Mouse (Mus musculus): ENCODE data around the gene Susd6. TPM values are rescaled to one million over a fixed set of nuclear protein-coding genes. Genes with fewer than 3 reads are reported as not detected.
A peak's percentile ranks its signal among the peaks of the same experiment; 100 is the strongest.

Susd6 gene
- polyA plus RNA-seq, 1 experiment from 2014 or later = 13.8 TPM

DNA sequence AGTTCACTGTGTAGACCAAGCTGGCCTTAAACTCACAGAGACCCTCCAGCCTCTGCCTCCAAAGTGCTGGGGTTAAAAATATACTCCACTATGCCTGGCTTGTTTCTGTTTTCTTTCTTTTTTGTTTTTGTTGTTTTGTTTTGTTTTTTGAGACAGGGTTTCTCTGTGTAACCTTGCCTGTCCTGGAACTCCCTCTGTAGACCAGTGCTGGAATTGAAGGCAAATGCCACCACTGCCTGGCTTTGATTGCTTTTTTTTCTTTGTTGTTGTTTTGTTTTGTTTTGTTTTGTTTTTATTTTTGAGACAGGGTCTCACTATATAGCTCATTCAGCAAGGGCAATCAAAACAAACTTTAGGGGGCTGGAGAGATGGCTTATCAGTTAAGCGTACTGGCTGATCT, 11.1 kb downstream of the Susd6 start:
- WGBS = 98% methylated on average over 1 of the region's 1 CpGs
- no peak overlapping the region for H3K4me2 ChIP-seq
- no peak overlapping the region for H3K27ac ChIP-seq
- no peak overlapping the region for H3K4me3 ChIP-seq
- no peaks in the 10 kb centered on the region for H3K36me3 ChIP-seq (ENCODE audit: poor library complexity, severe bottlenecking)
- H3K9me3 ChIP-seq (replicated peaks) = no peaks in the 10 kb centered on the region
- H3K27me3 ChIP-seq = no peaks in the 10 kb centered on the region
- H3K9ac ChIP-seq = no peak overlapping the region
- peaks cover 19% of the 10 kb centered on the region for H3K4me1 ChIP-seq
- ATAC-seq = no peak

DNA sequence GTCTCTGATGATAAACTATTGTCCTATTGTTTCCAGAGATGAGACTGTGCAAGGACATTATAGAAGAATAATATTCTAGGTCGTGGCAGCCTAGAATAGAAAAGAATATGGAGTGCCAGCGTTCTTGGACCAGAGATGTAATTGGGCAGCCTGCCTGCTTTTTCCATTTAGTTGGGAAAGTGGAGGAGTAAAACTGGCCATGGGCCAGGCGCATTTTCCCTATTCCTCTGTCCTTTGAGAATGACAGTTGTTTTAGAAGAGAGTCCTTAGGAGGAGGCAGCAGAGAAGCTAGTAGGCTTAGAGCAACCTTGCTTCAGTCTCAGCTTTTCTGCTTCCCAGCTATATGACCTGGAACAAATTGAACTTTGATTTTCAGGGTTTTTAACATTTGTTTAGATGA, 13.6 kb downstream of the Susd6 start:
- H3K9ac ChIP-seq = no peak overlapping the region
- H3K27ac ChIP-seq = peak overlapping the region; percentile 58
- no peaks in the 10 kb centered on the region for H3K27me3 ChIP-seq
- peaks cover 18% of the 10 kb centered on the region for H3K4me1 ChIP-seq
- H3K9me3 ChIP-seq (replicated peaks) = no peaks in the 10 kb centered on the region
- H3K4me3 ChIP-seq = no peak overlapping the region
- no peak for ATAC-seq
- no peak overlapping the region for H3K4me2 ChIP-seq
- 54% methylated on average over 3 of the region's 3 CpGs for WGBS
- H3K36me3 ChIP-seq (ENCODE audit: poor library complexity, severe bottlenecking) = no peaks in the 10 kb centered on the region

DNA sequence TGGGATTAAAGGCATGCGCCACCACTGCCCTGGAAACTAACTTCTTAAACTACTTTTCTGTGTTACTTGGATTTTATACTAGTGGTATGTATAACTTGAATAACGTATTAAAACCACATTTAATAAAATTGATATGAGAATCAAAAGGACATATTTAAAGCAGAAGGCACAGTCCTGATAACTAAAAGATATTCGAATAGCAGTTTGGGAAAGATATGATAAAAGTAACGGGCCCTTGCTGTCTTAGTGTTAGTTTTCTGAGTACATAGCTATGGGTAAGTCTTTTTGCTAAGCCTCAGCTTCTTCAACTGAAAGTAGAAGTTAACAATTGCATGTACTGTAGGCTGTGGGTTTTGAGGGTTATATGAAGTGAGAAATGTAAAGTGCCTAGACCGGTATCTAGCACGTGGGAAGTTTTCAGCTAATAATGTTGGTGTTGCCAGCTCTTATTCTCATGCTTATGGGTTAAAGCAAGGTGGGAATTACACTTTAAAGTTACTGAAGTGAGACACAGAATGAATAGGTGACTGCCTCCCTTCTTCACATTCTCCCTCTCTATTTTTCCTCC, 14.6 kb downstream of the Susd6 start:
- Histone ChIP-seq H3K9me3 (replicated peaks) (no peaks in the 10 kb centered on the region), H3K4me3 (no peak overlapping the region), H3K27me3 (no peaks in the 10 kb centered on the region), H3K9ac (no peak overlapping the region), H3K4me1 (peaks cover 21% of the 10 kb centered on the region), H3K36me3 (ENCODE audit: poor library complexity, severe bottlenecking) (no peaks in the 10 kb centered on the region), H3K27ac (no peak overlapping the region), H3K4me2 (no peak overlapping the region)
- ATAC-seq = no peak
- WGBS = 92% methylated on average over 6 of the region's 6 CpGs

DNA sequence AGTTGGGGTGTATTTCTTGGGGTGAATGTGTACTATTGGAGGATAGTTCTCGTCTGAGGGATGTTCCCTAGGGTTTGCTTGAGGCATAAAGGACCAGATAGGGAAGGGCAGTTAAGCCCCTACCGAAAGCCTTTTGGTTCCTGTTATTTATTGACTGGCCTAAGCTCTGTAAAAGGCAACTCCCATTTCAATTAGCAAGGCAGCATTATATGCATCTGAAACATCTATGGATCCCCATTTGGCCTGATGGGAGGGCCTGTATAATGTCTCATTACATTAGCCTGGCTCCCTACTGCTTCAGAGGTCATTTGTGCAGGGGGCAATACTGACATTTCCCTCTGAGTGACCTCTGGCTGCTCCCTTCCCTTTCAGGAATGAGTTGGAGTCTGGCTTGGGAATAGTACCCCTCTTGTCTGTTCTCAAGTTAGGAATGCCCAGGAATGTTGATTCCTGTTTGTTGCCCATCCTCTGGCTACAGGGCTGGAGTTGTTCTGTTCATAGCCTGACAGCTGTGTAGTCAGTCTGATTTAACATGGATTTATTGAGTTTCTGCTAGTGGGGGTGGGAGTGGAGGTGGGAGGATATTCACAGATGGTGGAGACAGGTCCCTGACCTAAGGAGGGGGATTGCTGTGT, 17.3 kb downstream of the Susd6 start:
- no peak for ATAC-seq
- H3K4me1 ChIP-seq = peaks cover 31% of the 10 kb centered on the region
- no peak overlapping the region for H3K4me3 ChIP-seq
- WGBS = 22% methylated on average over 2 of the region's 2 CpGs
- no peaks in the 10 kb centered on the region for H3K9me3 ChIP-seq (replicated peaks)
- H3K27ac ChIP-seq = no peak overlapping the region
- no peak overlapping the region for H3K4me2 ChIP-seq
- no peak overlapping the region for H3K9ac ChIP-seq
- no peaks in the 10 kb centered on the region for H3K36me3 ChIP-seq (ENCODE audit: poor library complexity, severe bottlenecking)
- H3K27me3 ChIP-seq = no peaks in the 10 kb centered on the region

DNA sequence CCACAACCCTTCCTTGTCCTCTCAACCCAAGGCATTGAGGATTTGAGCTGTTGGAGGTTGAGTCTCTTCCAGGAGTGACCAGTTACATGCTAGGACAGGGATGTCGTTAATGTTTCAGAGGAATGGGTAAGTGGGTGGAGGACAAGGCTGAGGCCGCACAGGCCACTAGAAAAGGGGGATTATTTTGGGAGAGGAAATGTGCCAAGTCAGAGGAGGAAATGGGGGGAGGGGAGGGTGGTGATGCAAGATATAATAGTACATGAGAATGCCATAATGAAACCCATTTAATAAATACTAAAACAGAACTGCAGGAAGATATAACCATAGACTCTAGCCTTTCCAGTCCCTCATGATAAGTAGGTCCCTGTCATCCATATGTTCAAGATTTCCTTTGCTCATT, 19.7 kb downstream of the Susd6 start:
- H3K4me2 ChIP-seq = no peak overlapping the region
- no peak overlapping the region for H3K4me3 ChIP-seq
- H3K4me1 ChIP-seq = peaks cover 20% of the 10 kb centered on the region
- H3K9ac ChIP-seq = no peak overlapping the region
- no peaks in the 10 kb centered on the region for H3K27me3 ChIP-seq
- ATAC-seq = no peak
- no peak overlapping the region for H3K27ac ChIP-seq
- H3K36me3 ChIP-seq (ENCODE audit: poor library complexity, severe bottlenecking) = no peaks in the 10 kb centered on the region
- no peaks in the 10 kb centered on the region for H3K9me3 ChIP-seq (replicated peaks)
- 71% methylated on average over 2 of the region's 2 CpGs for WGBS

DNA sequence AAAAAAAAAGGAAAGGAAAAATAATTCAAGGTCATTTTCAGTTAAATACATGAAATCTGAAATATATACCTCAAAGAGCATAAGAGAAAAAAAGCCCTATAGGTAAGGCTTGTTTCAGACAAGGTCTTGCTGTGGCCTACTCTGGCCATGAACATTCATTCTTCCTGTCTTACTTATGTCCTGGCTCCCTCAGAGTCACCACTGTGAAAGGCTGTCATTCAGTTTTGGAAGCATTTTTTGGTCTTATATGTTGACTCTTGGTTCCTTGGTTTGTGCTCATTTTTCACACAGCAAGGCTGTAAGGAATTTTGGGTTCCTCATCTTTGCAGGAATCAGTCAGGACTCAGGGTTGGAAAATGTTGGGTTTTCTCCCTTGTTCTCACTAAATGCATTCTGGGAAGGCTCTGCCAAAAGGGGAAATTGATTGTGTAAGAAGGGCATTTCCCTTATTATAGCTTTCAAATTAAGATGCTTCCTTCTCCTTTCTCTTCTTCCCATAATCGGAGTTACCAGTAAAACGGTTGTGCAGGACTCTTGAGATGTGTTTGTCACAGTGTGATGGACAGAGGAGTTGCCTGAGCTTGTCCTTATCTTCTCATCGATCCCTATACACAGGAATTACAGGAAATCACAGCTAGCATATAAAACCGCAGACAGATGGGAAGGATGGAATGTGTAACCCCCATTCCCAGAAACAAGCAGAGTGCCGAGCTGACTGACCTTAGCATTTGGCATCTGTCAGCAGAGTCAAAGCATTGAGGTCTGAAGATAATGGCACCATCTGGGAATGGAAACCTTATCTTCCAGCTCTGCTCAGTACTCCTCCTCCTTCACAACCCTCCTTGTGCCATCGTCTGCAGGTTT, 21.6 kb downstream of the Susd6 start:
- Histone ChIP-seq H3K4me1 (peaks cover 39% of the 10 kb centered on the region), H3K27ac (peak overlapping the region; percentile 44), H3K27me3 (no peaks in the 10 kb centered on the region), H3K4me2 (no peak overlapping the region), H3K9ac (no peak overlapping the region), H3K36me3 (ENCODE audit: poor library complexity, severe bottlenecking) (no peaks in the 10 kb centered on the region), H3K4me3 (no peak overlapping the region), H3K9me3 (replicated peaks) (no peaks in the 10 kb centered on the region)
- ATAC-seq = no peak
- 48% methylated on average over 6 of the region's 6 CpGs for WGBS

DNA sequence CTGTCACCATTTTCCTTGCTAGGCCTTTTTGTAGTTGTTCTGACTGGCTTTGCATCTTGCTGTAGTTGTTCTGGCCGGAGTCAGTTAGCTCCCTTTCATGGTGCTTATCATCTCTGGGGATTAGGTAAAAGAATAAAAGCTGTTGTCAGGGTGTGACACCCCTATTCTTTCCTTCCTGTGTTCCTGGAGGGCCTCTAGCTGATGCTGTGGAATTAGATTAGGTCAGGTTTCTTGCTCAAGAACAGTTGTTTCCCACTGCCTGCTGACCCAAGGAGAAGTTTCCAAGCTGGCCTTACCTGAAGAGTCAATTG, 22.2 kb downstream of the Susd6 start:
- Histone ChIP-seq H3K9ac (no peak overlapping the region), H3K9me3 (replicated peaks) (no peaks in the 10 kb centered on the region), H3K27me3 (no peaks in the 10 kb centered on the region), H3K4me1 (peaks cover 40% of the 10 kb centered on the region), H3K4me3 (no peak overlapping the region), H3K4me2 (no peak overlapping the region), H3K27ac (peak overlapping the region; percentile 44), H3K36me3 (ENCODE audit: poor library complexity, severe bottlenecking) (no peaks in the 10 kb centered on the region)
- WGBS = 42% methylated on average over 1 of the region's 1 CpGs
- ATAC-seq = no peak

DNA sequence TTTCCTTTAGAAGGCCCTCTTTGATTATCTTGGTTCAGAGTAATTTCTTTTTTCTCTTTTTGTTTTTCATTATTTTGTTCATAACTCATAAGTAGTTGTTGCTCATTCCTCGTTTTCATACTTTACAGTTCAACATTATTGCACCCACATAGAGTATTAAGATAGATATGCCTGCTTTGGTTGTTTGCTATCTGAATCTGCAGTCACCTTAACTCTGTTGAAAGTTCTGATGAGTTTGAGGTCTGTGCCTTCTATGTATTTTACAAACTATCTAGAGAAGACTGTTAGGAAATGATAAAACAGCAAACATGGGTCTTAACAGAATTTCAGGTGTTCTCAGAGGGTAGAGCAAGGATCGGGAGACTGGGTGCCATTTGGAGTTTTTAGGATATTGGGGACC, 23.1 kb downstream of the Susd6 start:
- no peak for ATAC-seq

DNA sequence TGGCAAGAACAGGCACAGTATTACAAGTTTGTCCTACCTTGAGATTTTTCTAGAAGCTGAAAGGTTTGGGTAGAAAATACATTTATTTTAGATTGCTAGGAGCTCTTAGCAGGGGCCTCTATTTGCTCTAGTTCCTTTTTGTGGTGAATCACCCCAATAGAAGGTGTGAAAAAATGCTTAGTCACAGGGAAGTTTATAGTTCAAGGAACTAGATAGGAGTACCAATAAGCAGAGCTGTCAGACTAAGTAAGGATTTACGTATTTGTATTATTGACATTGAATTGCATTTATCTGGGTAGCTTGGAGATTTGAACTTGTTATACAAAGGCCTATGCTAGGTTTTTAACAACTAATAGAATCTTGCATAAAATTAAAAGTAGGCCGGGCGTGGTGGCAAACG, 23.6 kb downstream of the Susd6 start:
- Histone ChIP-seq H3K36me3 (ENCODE audit: poor library complexity, severe bottlenecking) (no peaks in the 10 kb centered on the region), H3K9me3 (replicated peaks) (no peaks in the 10 kb centered on the region), H3K9ac (no peak overlapping the region), H3K4me2 (no peak overlapping the region), H3K4me1 (peaks cover 34% of the 10 kb centered on the region), H3K27me3 (no peaks in the 10 kb centered on the region), H3K27ac (no peak overlapping the region), H3K4me3 (no peak overlapping the region)
- no peak for ATAC-seq
- 96% methylated on average over 4 of the region's 4 CpGs for WGBS

More for the DNA sequence above, 23.1 kb downstream of the Susd6 start:
- H3K4me1 ChIP-seq = peaks cover 34% of the 10 kb centered on the region
- no peak overlapping the region for H3K4me3 ChIP-seq
- H3K4me2 ChIP-seq = no peak overlapping the region
- H3K27me3 ChIP-seq = no peaks in the 10 kb centered on the region
- 95% methylated on average over 2 of the region's 2 CpGs for WGBS
- H3K9me3 ChIP-seq (replicated peaks) = no peaks in the 10 kb centered on the region
- no peak overlapping the region for H3K9ac ChIP-seq
- no peaks in the 10 kb centered on the region for H3K36me3 ChIP-seq (ENCODE audit: poor library complexity, severe bottlenecking)
- no peak overlapping the region for H3K27ac ChIP-seq

DNA sequence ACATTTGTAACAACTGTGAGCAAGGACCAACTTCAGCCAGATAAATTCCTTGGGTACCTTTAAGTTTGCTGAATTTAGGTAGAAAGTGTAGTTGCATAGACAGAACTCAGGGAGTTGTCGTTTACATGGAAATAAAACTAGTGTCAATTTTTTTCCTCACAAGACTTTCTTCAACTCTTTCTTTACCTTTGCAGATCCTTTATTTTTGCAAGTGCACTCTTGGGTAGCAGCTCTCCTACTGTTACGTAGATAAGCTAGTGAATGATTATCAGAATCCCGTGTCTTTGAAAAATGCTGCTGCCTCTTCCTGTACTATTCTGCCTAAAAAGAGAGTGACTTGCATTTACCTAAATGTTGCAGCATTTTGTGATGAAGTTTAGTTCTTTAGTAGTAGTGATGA, 24.2 kb downstream of the Susd6 start:
- no peak overlapping the region for H3K4me3 ChIP-seq
- H3K36me3 ChIP-seq (ENCODE audit: poor library complexity, severe bottlenecking) = no peaks in the 10 kb centered on the region
- H3K4me1 ChIP-seq = peaks cover 34% of the 10 kb centered on the region
- no peak for ATAC-seq
- no peak overlapping the region for H3K9ac ChIP-seq
- no peaks in the 10 kb centered on the region for H3K27me3 ChIP-seq
- H3K9me3 ChIP-seq (replicated peaks) = no peaks in the 10 kb centered on the region
- no peak overlapping the region for H3K4me2 ChIP-seq
- no peak overlapping the region for H3K27ac ChIP-seq
- 92% methylated on average over 3 of the region's 3 CpGs for WGBS

DNA sequence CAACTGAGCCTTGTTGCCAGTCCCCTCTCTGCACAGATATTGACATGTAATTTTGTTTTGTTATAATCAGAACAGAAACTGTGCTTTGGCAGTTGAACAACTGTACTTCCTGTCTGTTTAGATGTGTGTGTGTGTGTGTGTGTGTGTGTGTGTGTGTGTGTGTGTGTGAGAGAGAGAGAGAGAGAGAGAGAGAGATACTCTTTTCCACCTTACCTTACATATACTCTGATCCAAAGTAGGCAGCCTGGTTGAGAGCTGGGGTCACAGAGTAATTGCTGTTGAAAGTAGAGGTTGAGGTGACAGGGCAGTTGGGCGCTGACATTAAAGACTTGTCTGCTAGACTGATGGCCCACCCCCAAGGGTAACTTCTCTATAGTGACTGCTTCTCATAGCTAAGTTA, 25.0 kb downstream of the Susd6 start:
- WGBS = 90% methylated on average over 1 of the region's 1 CpGs
- no peak for ATAC-seq
- H3K4me1 ChIP-seq = peaks cover 30% of the 10 kb centered on the region
- H3K27ac ChIP-seq = no peak overlapping the region
- no peak overlapping the region for H3K9ac ChIP-seq
- H3K4me2 ChIP-seq = no peak overlapping the region
- no peaks in the 10 kb centered on the region for H3K36me3 ChIP-seq (ENCODE audit: poor library complexity, severe bottlenecking)
- no peaks in the 10 kb centered on the region for H3K9me3 ChIP-seq (replicated peaks)
- no peaks in the 10 kb centered on the region for H3K27me3 ChIP-seq
- no peak overlapping the region for H3K4me3 ChIP-seq

DNA sequence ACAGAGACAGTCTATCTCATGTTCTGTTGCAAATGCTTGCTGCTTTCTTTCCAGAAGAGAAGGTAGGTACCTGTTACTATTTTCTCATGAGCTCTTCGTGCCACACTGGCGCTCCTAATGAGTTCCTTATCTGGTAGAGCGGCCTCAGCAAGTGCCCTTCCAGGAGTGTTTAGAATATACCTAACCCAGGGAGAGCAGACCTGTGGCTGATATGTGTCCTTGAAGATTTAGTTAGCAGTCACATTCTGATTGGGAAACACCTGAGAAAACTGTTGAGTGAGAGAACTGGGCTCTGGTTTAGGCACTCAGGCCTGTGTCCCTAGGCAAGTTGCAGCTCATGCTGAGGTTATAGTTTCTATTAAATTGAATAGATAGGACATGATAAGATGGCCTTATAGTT, 25.6 kb downstream of the Susd6 start:
- ATAC-seq = no peak
- Histone ChIP-seq H3K36me3 (ENCODE audit: poor library complexity, severe bottlenecking) (no peaks in the 10 kb centered on the region), H3K9me3 (replicated peaks) (no peaks in the 10 kb centered on the region), H3K9ac (no peak overlapping the region), H3K27ac (peak overlapping the region; percentile 59), H3K27me3 (no peaks in the 10 kb centered on the region), H3K4me3 (no peak overlapping the region), H3K4me2 (no peak overlapping the region), H3K4me1 (peaks cover 30% of the 10 kb centered on the region)
- WGBS = 97% methylated on average over 3 of the region's 3 CpGs
